Mouse (Mus musculus): ENCODE results near the gene Npas2.

- no peak for TF ChIP-seq CTCF (IDR thresholded peaks at IDR 0.05; ENCODE audit: low read depth)
- TF ChIP-seq EP300 (IDR thresholded peaks at IDR 0.05; ENCODE audit: low read depth), result peak; percentile 35
Observed at GRCm38 (mm10) chr1:39396347-39396746, 202.8 kb downstream of the Npas2 start.
